Mouse (Mus musculus): ENCODE measurements around the gene Krt10.

GRCm38 (mm10) chr11:99398084-99398483 lies 8.9 kb upstream of the Krt10 start:
- TF ChIP-seq POLR2A (IDR thresholded peaks at IDR 0.05; ENCODE audit: low read depth, low read length) = no peak
- no peak for TF ChIP-seq CTCF (IDR thresholded peaks at IDR 0.05; ENCODE audit: borderline replicate concordance, insufficient read depth, low read length)
